Mouse (Mus musculus): ENCODE results near the gene Gse1. TPM values are rescaled to one million over a fixed set of nuclear protein-coding genes. Genes with fewer than 3 reads are reported as not detected.

The Gse1 gene
- polyA plus RNA-seq, 1 experiment from 2014 or later = 15.4 TPM

DNA sequence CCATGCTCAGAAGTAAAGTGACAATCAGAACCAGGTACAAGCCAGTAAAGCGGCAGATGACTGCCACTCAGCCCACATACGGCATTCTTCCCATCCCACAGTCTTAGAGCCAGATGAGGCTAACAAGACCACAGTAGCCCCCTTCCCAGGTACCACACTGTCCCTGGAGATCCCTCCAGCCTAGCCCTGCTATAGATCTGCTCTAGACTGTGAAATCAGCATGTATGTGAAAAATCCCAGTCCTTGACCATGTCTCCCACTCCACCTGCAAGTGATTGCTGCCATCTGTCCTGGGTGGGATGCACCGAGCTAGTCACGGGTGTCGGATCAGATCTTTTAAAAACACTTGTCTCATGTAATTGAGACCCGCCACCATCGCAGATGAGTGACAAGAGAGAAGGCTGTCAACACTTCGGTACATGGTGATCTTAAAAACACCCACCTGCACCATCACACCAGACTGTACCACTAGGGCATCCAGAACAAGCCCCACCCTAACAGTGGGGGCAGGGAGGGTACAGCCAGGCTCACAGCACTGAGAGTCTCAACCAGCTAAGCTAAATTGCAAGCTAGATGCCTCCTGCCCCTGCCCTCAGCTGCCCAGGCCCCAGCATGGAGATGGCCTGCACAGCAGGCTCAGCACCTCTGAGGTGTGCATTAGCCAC lies 352.2 kb downstream of the Gse1 start:
- no peak overlapping the region for H3K9ac ChIP-seq

DNA sequence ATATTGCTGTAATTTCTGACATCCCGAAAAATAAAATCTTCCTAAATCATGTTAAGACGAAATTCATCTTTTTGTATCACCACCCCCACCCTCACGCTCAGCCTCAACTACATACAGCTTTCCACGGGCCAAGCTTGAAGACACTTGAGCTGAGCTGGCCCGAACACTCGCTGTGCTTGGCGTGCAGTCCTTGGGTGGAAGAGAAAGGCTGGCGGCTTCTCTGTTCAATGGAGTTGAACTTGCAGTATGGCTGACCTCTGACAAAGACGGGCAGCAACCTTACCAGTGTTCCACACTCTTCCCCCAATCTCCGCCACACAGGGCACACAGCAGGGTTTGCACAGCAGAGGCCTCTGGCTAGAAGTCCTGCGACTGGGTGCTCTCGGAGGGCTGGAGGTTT lies 353.1 kb downstream of the Gse1 start:
- H3K36me3 ChIP-seq = peaks cover 41% of the 10 kb centered on the region
- H3K4me3 ChIP-seq = no peak overlapping the region
- H3K9ac ChIP-seq = no peak overlapping the region
- ATAC-seq (ENCODE audit: low FRiP score, low read depth) = no peak
- H3K4me1 ChIP-seq (replicated peaks) = peaks cover 7% of the 10 kb centered on the region
- WGBS = 89% methylated on average over 12 of the region's 12 CpGs
- no peak overlapping the region for H3K27ac ChIP-seq (replicated peaks)
- H3K4me2 ChIP-seq = no peak overlapping the region
- H3K27me3 ChIP-seq = no peaks in the 10 kb centered on the region
- no peaks in the 10 kb centered on the region for H3K9me3 ChIP-seq

More for the DNA sequence above, 352.2 kb downstream of the Gse1 start:
- Histone ChIP-seq H3K4me1 (replicated peaks) (peaks cover 7% of the 10 kb centered on the region), H3K27me3 (no peaks in the 10 kb centered on the region), H3K9me3 (no peaks in the 10 kb centered on the region), H3K27ac (replicated peaks) (no peak overlapping the region), H3K4me2 (no peak overlapping the region), H3K4me3 (no peak overlapping the region), H3K36me3 (peaks cover 48% of the 10 kb centered on the region)
- ATAC-seq (ENCODE audit: low FRiP score, low read depth) = no peak
- 88% methylated on average over 8 of the region's 8 CpGs for WGBS

DNA sequence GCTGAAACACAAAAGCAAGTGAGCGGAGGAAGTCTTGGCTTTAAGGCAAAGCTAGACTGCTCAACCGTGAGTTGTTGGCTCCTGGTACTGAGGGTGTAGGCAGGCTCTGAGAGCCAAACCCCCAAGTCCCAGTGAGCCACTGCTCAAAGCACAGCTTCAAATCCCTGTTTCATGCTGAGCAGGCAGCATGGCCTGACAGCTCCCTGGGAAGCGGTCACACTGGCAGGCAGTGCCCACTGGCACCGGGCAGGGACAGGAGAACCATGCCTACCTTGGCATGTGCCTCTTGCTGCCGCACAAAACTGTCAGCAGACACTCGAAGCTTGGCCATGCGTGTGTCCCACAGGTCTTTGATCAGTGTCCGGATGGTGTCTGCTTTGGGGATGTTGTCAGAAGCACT lies 353.6 kb downstream of the Gse1 start:
- ATAC-seq (ENCODE audit: low FRiP score, low read depth) = no peak
- Histone ChIP-seq H3K4me2 (no peak overlapping the region), H3K27me3 (no peaks in the 10 kb centered on the region), H3K36me3 (peaks cover 37% of the 10 kb centered on the region), H3K4me3 (no peak overlapping the region), H3K9me3 (no peaks in the 10 kb centered on the region), H3K4me1 (replicated peaks) (peaks cover 7% of the 10 kb centered on the region), H3K27ac (replicated peaks) (0 out of 2 replicates have a peak overlapping the region, but pooled peaks have one; percentile 16), H3K9ac (no peak overlapping the region)
- 83% methylated on average over 8 of the region's 8 CpGs for WGBS

DNA sequence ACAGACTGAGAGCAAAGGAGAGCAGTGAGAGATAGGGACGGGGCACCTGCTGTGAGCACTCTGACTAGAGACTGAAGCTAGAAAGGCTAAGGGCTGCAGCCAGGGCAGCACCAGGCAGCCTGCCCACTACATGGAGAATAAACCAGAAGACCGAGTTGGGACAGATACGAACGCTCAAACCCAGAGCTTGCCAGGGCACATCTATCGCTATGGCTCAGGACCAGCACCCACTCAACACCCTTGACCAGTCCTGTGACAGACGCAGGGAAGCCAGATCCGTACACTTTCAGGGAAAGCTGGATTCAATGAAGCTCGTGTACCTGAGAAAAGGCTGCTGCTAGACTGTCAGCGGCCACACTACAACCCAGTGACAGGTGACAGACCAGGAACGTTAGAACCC lies 357.3 kb downstream of the Gse1 start:
- Histone ChIP-seq H3K4me3 (no peak overlapping the region), H3K9me3 (no peaks in the 10 kb centered on the region), H3K9ac (no peak overlapping the region), H3K36me3 (0 out of 2 replicates have a peak, but pooled peaks cover 3% of the 10 kb centered on the region), H3K4me2 (no peak overlapping the region), H3K27ac (replicated peaks) (no peak overlapping the region), H3K4me1 (replicated peaks) (peaks cover 12% of the 10 kb centered on the region), H3K27me3 (no peaks in the 10 kb centered on the region)
- no peak for ATAC-seq (ENCODE audit: low FRiP score, low read depth)
- whole genome bisulfite sequencing = 91% methylated on average over 10 of the region's 10 CpGs

DNA sequence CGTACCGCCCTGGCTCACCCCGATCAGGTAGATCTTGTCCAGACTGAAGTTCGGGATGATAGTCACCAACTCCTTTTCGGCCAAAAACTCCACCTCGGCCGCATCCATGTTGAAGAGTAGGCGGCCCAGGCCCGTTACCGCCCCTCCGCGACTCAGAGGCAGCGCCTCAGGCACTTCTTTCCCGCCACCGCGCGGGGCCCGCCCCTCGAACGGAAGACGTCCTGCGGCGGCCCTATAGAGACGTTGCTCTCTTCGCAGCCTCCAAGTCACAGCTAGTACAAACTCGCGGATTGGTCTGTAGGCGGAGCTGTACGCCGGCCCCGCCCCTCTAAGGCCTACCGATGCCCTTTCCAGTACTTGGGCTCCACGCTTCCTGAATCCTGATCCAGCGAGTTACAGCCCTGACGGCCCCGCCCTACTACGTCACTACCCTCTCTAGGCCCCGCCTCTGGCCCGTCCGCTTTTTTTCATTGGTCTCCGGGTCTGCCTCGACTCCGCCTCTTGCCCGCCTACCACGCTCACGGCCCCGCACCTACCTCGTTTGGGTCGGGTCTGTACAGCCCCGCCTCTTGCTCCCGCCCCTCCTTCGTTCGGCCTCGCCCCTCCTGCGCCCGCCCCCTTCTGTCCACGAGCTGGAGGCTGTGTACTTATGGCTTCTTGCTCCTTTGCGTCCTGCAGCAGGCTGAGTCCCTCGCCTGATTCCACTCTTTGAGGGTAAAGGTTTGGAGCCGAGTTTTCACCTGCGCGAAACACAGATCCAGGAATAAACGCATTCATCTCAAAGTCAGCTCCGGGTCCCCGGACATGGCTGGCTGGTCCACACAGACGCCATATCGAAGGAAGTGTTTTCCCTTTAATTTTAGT lies 360.9 kb downstream of the Gse1 start, which contains the start of gene Gins2:
Gene Gins2, minus strand, starts transcription at position 397 of the 864 bp plus-strand sequence.
- H3K9ac ChIP-seq = peak within 1 kb of the TSS; percentile 44
- H3K9me3 ChIP-seq = no peaks in the 10 kb centered on the region
- H3K4me3 ChIP-seq = peak within 1 kb of the TSS; percentile 50
- H3K27me3 ChIP-seq = no peaks in the 10 kb centered on the region
- peak; percentile 99 for ATAC-seq (ENCODE audit: low FRiP score, low read depth)
- peak within 1 kb of the TSS; percentile 56 for H3K27ac ChIP-seq (replicated peaks)
- WGBS = under 1% methylated on average over 67 of the region's 67 CpGs
- H3K4me2 ChIP-seq = peak within 1 kb of the TSS; percentile 89
- no peaks in the 10 kb centered on the region for H3K36me3 ChIP-seq
- H3K4me1 ChIP-seq (replicated peaks) = peaks cover 12% of the 10 kb centered on the region

DNA sequence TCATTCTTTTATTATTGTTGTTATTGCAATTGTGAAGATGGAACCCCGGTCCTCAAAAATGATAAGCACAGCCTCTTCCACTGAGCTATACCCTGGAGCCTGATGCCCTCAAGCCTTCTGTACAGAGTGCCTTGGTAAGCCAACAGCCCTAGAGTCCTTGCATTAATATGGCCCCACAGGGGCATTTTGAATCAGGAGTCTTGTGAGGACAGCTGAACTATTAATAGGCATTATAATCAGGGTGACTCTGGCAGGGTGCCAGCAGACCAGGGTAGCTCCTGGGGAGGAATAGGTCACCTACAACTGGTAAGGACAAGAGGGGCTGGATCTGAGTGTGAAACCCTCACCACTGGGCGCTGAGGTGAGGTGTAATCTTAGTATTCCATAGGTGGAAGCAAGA lies 361.7 kb downstream of the Gse1 start:
- WGBS = 51% methylated on average over 2 of the region's 2 CpGs

DNA sequence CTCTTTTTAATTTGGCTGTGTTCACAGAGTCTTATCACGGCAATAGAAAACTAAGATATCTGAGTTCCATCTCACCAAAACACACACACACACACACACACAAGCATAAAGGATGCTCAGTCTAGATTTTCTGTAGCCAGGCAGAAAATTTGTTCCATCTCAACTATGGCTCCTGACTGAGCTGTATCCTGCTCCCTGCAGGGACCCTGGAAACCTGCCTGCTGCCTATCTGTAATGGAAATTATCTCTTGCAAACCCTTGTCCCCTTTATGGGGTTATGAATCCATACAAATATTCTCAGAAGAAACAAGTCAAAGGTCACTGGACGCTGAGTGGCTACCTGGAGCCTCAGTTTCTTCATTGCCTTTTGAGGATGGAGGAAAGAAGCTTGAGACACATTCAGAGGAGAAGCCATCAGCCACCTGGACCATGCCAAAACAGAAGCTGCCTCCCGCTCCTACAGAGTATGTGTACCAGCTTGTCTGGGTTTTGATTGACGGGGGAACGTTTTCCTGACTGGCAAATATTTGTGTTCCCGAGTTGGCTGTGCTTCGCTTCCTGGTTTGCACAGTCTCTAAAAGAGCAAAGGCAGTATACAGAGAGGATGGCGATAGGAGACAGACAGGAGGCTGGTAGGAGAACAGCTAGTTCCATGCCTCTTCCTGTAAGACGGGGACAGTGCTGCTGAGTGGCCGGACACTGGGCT lies 363.5 kb downstream of the Gse1 start:
- H3K36me3 ChIP-seq = no peaks in the 10 kb centered on the region
- H3K27ac ChIP-seq (replicated peaks) = no peak overlapping the region
- ATAC-seq (ENCODE audit: low FRiP score, low read depth) = no peak
- 70% methylated on average over 10 of the region's 10 CpGs for WGBS
- no peak overlapping the region for H3K9ac ChIP-seq
- peaks cover 12% of the 10 kb centered on the region for H3K4me1 ChIP-seq (replicated peaks)
- no peaks in the 10 kb centered on the region for H3K27me3 ChIP-seq
- no peak overlapping the region for H3K4me2 ChIP-seq
- H3K4me3 ChIP-seq = no peak overlapping the region
- no peaks in the 10 kb centered on the region for H3K9me3 ChIP-seq

More for the DNA sequence above, 361.7 kb downstream of the Gse1 start:
- peak overlapping the region; percentile 56; the same call in 1 of the 2 replicates for H3K27ac ChIP-seq (replicated peaks)
- H3K36me3 ChIP-seq = no peaks in the 10 kb centered on the region
- H3K4me3 ChIP-seq = peak overlapping the region; percentile 50
- ATAC-seq (ENCODE audit: low FRiP score, low read depth) = no peak
- H3K27me3 ChIP-seq = no peaks in the 10 kb centered on the region
- H3K4me2 ChIP-seq = peak overlapping the region; percentile 89
- H3K9ac ChIP-seq = peak overlapping the region; percentile 34; the same call in 1 of the 2 replicates
- peaks cover 12% of the 10 kb centered on the region for H3K4me1 ChIP-seq (replicated peaks)
- no peaks in the 10 kb centered on the region for H3K9me3 ChIP-seq

DNA sequence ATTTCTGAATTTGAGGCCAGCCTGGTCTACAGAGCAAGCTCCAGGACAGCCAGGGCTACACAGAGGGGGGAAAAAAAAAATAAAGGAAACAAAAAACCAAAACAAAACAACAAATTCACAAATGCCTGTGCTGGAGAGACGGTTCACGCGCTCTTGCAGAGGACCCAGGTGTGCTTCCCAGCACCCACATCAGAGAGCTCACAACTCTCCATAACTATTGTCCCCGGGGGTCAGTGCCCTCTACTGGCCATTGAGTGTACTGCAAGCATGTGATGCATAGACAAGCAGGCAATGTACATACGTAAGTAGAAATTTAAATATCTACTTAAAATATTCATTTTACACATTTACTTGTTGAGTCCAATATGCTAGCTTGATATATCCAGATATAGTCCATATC lies 366.3 kb downstream of the Gse1 start:
- no peak overlapping the region for H3K4me2 ChIP-seq
- no peak for ATAC-seq (ENCODE audit: low FRiP score, low read depth)
- no peak overlapping the region for H3K9ac ChIP-seq
- H3K9me3 ChIP-seq = no peaks in the 10 kb centered on the region
- no peaks in the 10 kb centered on the region for H3K36me3 ChIP-seq
- H3K4me3 ChIP-seq = no peak overlapping the region
- no peak overlapping the region for H3K27ac ChIP-seq (replicated peaks)
- WGBS = 90% methylated on average over 5 of the region's 5 CpGs
- H3K4me1 ChIP-seq (replicated peaks) = peaks cover 9% of the 10 kb centered on the region
- no peaks in the 10 kb centered on the region for H3K27me3 ChIP-seq

DNA sequence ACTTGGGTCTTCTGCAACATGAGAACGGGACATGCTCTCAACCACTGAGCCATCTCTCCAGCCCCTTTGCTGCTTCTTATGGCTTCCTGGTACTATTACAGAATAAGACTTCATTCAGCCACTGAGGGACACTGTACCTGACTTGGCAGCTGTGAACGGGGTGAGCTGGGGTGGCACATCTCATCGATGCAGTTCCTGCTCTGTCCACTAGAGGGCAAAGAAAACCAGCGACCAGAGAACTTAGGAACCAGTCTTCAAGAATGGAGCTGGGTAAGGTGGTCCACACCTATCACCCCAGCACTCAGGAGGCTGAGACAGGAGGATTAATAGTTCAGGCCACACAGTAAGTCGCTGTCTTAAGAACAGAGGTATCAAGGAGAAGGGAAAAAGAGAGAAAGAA lies 367.7 kb downstream of the Gse1 start:
- H3K4me1 ChIP-seq (replicated peaks) = peaks cover 4% of the 10 kb centered on the region
- H3K9me3 ChIP-seq = no peaks in the 10 kb centered on the region
- H3K27ac ChIP-seq (replicated peaks) = no peak overlapping the region
- no peak overlapping the region for H3K9ac ChIP-seq
- H3K27me3 ChIP-seq = no peaks in the 10 kb centered on the region
- H3K4me2 ChIP-seq = no peak overlapping the region
- ATAC-seq (ENCODE audit: low FRiP score, low read depth) = no peak
- 10% methylated on average over 5 of the region's 5 CpGs for WGBS
- no peak overlapping the region for H3K4me3 ChIP-seq
- H3K36me3 ChIP-seq = no peaks in the 10 kb centered on the region

DNA sequence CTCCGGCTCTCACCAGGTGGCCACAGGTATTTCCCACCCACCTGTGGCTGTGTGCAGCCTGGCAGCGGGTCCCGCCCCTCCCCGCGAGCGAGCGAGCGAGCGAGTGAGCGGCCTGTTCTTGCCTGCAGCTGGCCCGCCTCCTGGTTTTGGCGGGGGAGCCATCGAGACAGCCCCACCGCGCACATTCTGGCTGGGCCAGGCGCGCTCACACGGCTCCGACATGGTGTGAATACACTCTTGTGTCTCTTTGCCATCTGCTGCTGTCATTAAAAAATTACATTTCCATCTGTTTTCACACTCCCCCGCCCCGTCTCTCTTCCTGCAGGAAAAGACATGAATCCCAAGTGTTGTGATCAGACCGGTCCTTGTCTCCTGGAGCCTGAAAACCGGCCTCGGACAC lies 370.3 kb downstream of the Gse1 start:
- Histone ChIP-seq H3K27ac (replicated peaks) (no peak overlapping the region), H3K9me3 (no peaks in the 10 kb centered on the region), H3K4me3 (no peak overlapping the region), H3K9ac (no peak overlapping the region), H3K4me2 (peak overlapping the region; percentile 22), H3K27me3 (no peaks in the 10 kb centered on the region), H3K4me1 (replicated peaks) (peaks cover 12% of the 10 kb centered on the region), H3K36me3 (no peaks in the 10 kb centered on the region)
- peak; percentile 75; the same call in 1 of the 2 replicates for ATAC-seq (ENCODE audit: low FRiP score, low read depth)
- WGBS = 20% methylated on average over 24 of the region's 24 CpGs

DNA sequence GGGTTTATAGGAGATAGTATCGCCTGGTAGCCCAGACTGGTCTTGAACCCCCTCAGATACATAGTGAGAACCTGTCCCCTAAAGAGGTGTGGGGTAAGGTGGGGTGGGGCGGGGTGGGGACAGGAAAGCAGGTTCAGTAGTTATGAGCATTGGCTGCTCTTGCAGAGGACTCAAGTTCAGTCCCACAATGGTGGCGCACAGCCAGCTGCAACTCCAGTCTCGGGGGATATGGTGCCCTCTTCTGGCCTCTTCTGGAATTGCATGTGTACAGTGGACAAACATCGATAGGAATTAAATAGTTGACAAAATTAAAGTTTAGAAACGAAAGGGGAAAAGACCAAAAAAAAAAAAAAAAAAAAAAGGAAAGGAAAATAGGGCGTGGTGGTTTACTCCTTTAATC lies 371.2 kb downstream of the Gse1 start:
- 44% methylated on average over 7 of the region's 7 CpGs for WGBS
- H3K27me3 ChIP-seq = no peaks in the 10 kb centered on the region

DNA sequence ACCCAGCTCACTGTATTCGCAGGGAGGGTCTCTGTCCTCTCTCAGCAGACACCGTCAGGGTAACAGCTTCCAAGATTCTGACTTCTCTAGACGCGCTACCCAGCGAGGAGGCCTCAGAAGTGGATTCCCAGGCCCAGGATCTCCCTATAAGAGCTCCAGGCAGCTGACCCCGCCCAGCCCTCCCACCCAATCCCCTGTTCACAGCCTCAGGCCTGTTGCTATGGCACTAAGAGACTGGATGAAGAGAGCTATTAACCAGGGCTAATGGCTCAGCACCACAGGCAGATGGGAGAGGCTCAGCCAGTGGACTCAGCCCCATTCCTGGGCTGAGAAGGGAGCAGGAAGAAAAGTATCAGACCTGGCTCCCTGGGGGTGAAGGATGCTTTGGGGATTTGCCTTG lies 374.4 kb downstream of the Gse1 start:
- ATAC-seq (ENCODE audit: low FRiP score, low read depth) = no peak
- no peak overlapping the region for H3K27ac ChIP-seq (replicated peaks)

More for the DNA sequence above, 371.2 kb downstream of the Gse1 start:
- no peak overlapping the region for H3K4me2 ChIP-seq
- no peak overlapping the region for H3K4me3 ChIP-seq
- H3K9ac ChIP-seq = no peak overlapping the region
- no peaks in the 10 kb centered on the region for H3K9me3 ChIP-seq
- ATAC-seq (ENCODE audit: low FRiP score, low read depth) = no peak
- H3K36me3 ChIP-seq = no peaks in the 10 kb centered on the region
- H3K27ac ChIP-seq (replicated peaks) = no peak overlapping the region
- H3K4me1 ChIP-seq (replicated peaks) = peaks cover 12% of the 10 kb centered on the region

More for the DNA sequence above, 374.4 kb downstream of the Gse1 start:
- Histone ChIP-seq H3K4me2 (no peak overlapping the region), H3K27me3 (no peaks in the 10 kb centered on the region), H3K4me1 (replicated peaks) (peaks cover 12% of the 10 kb centered on the region), H3K9ac (peak overlapping the region; percentile 22; the same call in 1 of the 2 replicates), H3K36me3 (no peaks in the 10 kb centered on the region), H3K4me3 (no peak overlapping the region), H3K9me3 (no peaks in the 10 kb centered on the region)
- 34% methylated on average over 6 of the region's 6 CpGs for WGBS
